Mouse (Mus musculus): ENCODE results near the gene Eci3.

- TF ChIP-seq CTCF (IDR thresholded peaks at IDR 0.05; ENCODE audit: low read depth, low read length) (no peak), POLR2A (IDR thresholded peaks at IDR 0.05; ENCODE audit: extremely low read depth, insufficient read depth, low read length) (no peak)
Measured at GRCm38 (mm10) chr13:34973770-34974169, 10.2 kb upstream of the Eci3 start.
